ENCODE assay signal across 18 mouse cellular contexts in genomic region chr2:119196316-119197108, GRCm38 (mm10). TPM values are rescaled to one million over a fixed set of nuclear protein-coding genes. Genes with fewer than 3 reads are reported as not detected.
DNase-seq lines count a peak whose midpoint lies in the region; ATAC-seq lines count a peak whose summit lies in the region.
"Had no signal": no experiment of that assay in that cellular context is flagged by ENCODE, and none has a peak within 500 bp of the region (broad histone marks: within the 10 kb centered on the region; RNA-seq: fewer than 3 reads in every experiment).

No protein-coding gene starts in this region.

- DNase-seq in adrenal gland, adult (ENCODE audit: inconsistent age in 2 of 2, low spot score in 1 of 2), result peak; percentile 52 to 65
- DNase-seq in adrenal gland, postnatal 36 days, result no peak
- DNase-seq in lung, adult 18-20 months, result peak; percentile 20 to 38
- no peak for DNase-seq in lung, postnatal 36 days
- DNase-seq in embryonic facial prominence, embryonic 11.5 days (ENCODE audit: low spot score), result peak; percentile 63
- DNase-seq in c-Kit-positive CD71-positive TER-119-positive erythroid progenitor cells, embryonic 14.5 days (ENCODE audit: low spot score), result no peak
- DNase-seq in hindbrain, embryonic 10.5 days (ENCODE audit: low spot score), result no peak
- DNase-seq: cerebellum, adult 18-20 months; gastrocnemius, postnatal 10 days; thymus, postnatal 4 days had no signal

- no peak overlapping the region for H3K4me3 ChIP-seq in embryonic facial prominence, embryonic 11.5 days (ENCODE audit: low read depth, low read length)
- no peak overlapping the region for H3K4me3 ChIP-seq in limb, embryonic 13.5 days
- no peak overlapping the region for H3K4me3 ChIP-seq in hindbrain, embryonic 10.5 days
- H3K4me3 ChIP-seq: midbrain, embryonic 15.5 days; neural tube, embryonic 12.5 days; stomach, embryonic 15.5 days had no signal

- no peaks in the 10 kb centered on the region for H3K27me3 ChIP-seq in embryonic facial prominence, embryonic 11.5 days (ENCODE audit: control insufficient read depth, insufficient read depth, low read length)
- H3K27me3 ChIP-seq in limb, embryonic 13.5 days, result no peaks in the 10 kb centered on the region
- H3K27me3 ChIP-seq in hindbrain, embryonic 10.5 days (ENCODE audit: insufficient read depth, poor library complexity, severe bottlenecking), result no peaks in the 10 kb centered on the region
- H3K27me3 ChIP-seq: midbrain, embryonic 15.5 days; neural tube, embryonic 12.5 days; stomach, embryonic 15.5 days had no signal

- no peak overlapping the region for H3K9ac ChIP-seq in embryonic facial prominence, embryonic 11.5 days (replicated peaks; ENCODE audit: low read length)
- 0 out of 2 replicates have a peak overlapping the region, but pooled peaks have one; percentile 48 for H3K9ac ChIP-seq in limb, embryonic 13.5 days
- H3K9ac ChIP-seq: liver, embryonic 14.5 days; midbrain, embryonic 15.5 days; neural tube, embryonic 12.5 days; stomach, embryonic 15.5 days had no signal

- peak overlapping the region; percentile 7; the same call in 1 of the 2 replicates for H3K27ac ChIP-seq in embryonic facial prominence, embryonic 11.5 days (replicated peaks; ENCODE audit: low read depth, low read length)
- peak overlapping the region; percentile 73 for H3K27ac ChIP-seq in limb, embryonic 13.5 days
- no peak overlapping the region for H3K27ac ChIP-seq in hindbrain, embryonic 10.5 days
- H3K27ac ChIP-seq: liver, embryonic 14.5 days; midbrain, embryonic 15.5 days; neural tube, embryonic 12.5 days; stomach, embryonic 15.5 days had no signal

- no peaks in the 10 kb centered on the region for H3K36me3 ChIP-seq in embryonic facial prominence, embryonic 11.5 days (replicated peaks; ENCODE audit: control insufficient read depth, insufficient read depth, low read depth, low read length)
- H3K36me3 ChIP-seq in limb, embryonic 13.5 days, result no peaks in the 10 kb centered on the region
- H3K36me3 ChIP-seq in hindbrain, embryonic 10.5 days, result no peaks in the 10 kb centered on the region
- H3K36me3 ChIP-seq: midbrain, embryonic 15.5 days; neural tube, embryonic 12.5 days; stomach, embryonic 15.5 days had no signal

- 14% methylated on average over 4 of the region's 4 CpGs for WGBS in embryonic facial prominence, embryonic 11.5 days
- WGBS in limb, embryonic 13.5 days, result 6% methylated on average over 4 of the region's 4 CpGs
- WGBS in hindbrain, embryonic 10.5 days, result 36% methylated on average over 4 of the region's 4 CpGs

- H3K4me2 ChIP-seq in embryonic facial prominence, embryonic 11.5 days (ENCODE audit: low read depth, low read length), result no peak overlapping the region
- H3K4me2 ChIP-seq in limb, embryonic 13.5 days (replicated peaks), result no peak overlapping the region
- H3K4me2 ChIP-seq: heart, embryonic 11.5 days; midbrain, embryonic 15.5 days; neural tube, embryonic 12.5 days; stomach, embryonic 15.5 days had no signal

- H3K9me3 ChIP-seq in embryonic facial prominence, embryonic 11.5 days (replicated peaks; ENCODE audit: control insufficient read depth, low read length), result no peaks in the 10 kb centered on the region
- no peaks in the 10 kb centered on the region for H3K9me3 ChIP-seq in limb, embryonic 13.5 days
- no peaks in the 10 kb centered on the region for H3K9me3 ChIP-seq in hindbrain, embryonic 10.5 days
- H3K9me3 ChIP-seq: midbrain, embryonic 15.5 days; neural tube, embryonic 12.5 days; stomach, embryonic 15.5 days had no signal

- ATAC-seq in embryonic facial prominence, embryonic 11.5 days (replicated peaks; ENCODE audit: insufficient number of reproducible peaks, low FRiP score, low TSS enrichment, low read depth), result peak; percentile 66
- peak; percentile 68; the same call in 1 of the 2 replicates for ATAC-seq in limb, embryonic 13.5 days (ENCODE audit: low FRiP score, low read depth)
- ATAC-seq: forebrain, embryonic 14.5 days; intestine, embryonic 16.5 days; midbrain, embryonic 15.5 days had no signal

- H3K4me1 ChIP-seq in embryonic facial prominence, embryonic 11.5 days (ENCODE audit: control insufficient read depth, insufficient read depth, low read length), result no peaks in the 10 kb centered on the region; the same call in 1 of the 2 replicates
- peaks cover 37% of the 10 kb centered on the region for H3K4me1 ChIP-seq in limb, embryonic 13.5 days
- H3K4me1 ChIP-seq in hindbrain, embryonic 10.5 days (replicated peaks), result peaks cover 14% of the 10 kb centered on the region
- H3K4me1 ChIP-seq: neural tube, embryonic 12.5 days had no signal

RNA-seq across cellular contexts. Expression of gene Zfyve19, which starts 11.9 kb away (rescaled TPM):
- total RNA-seq in adrenal gland, postnatal 36 days (2021), result 10 to 100 TPM; 30.2 to 30.5 TPM
- 44.3 and 46.1 TPM in 2 replicates for polyA plus RNA-seq in embryonic facial prominence, embryonic 11.5 days (2014; fragmentation: Nextera tagmentation; extraction: Ambion mirVana)
- 58.3 and 61.1 TPM in 2 replicates for polyA plus RNA-seq in limb, embryonic 13.5 days (2015; fragmentation: Nextera tagmentation; extraction: Ambion mirVana)
- 52.2 and 57.4 TPM in 2 replicates for polyA plus RNA-seq in hindbrain, embryonic 10.5 days (2016; fragmentation: Nextera tagmentation; extraction: Ambion mirVana)

RNA-seq across cellular contexts. Expression of gene Dnajc17, which starts 12.1 kb away (rescaled TPM):
- total RNA-seq in adrenal gland, postnatal 36 days (2021), result 10 to 100 TPM; 14.4 to 14.6 TPM
- polyA plus RNA-seq in embryonic facial prominence, embryonic 11.5 days (2014; fragmentation: Nextera tagmentation; extraction: Ambion mirVana), result 25.9 and 26.2 TPM in 2 replicates
- polyA plus RNA-seq in limb, embryonic 13.5 days (2015; fragmentation: Nextera tagmentation; extraction: Ambion mirVana), result 23.1 and 25.4 TPM in 2 replicates
- polyA plus RNA-seq in hindbrain, embryonic 10.5 days (2016; fragmentation: Nextera tagmentation; extraction: Ambion mirVana), result 22.9 and 24.9 TPM in 2 replicates

RNA-seq across cellular contexts. Expression of gene Gm14137, which starts 22.2 kb away (rescaled TPM):
- total RNA-seq in adrenal gland, postnatal 36 days (2021), result under 1 TPM; 0.13 TPM
- 0.31 and 0.41 TPM in 2 replicates for polyA plus RNA-seq in embryonic facial prominence, embryonic 11.5 days (2014; fragmentation: Nextera tagmentation; extraction: Ambion mirVana)
- polyA plus RNA-seq in limb, embryonic 13.5 days (2015; fragmentation: Nextera tagmentation; extraction: Ambion mirVana), result 0.47 and 0.75 TPM in 2 replicates
- polyA plus RNA-seq in hindbrain, embryonic 10.5 days (2016; fragmentation: Nextera tagmentation; extraction: Ambion mirVana), result 0.75 and 0.85 TPM in 2 replicates
- polyA plus RNA-seq: heart, embryonic 11.5 days had no signal

RNA-seq across cellular contexts. Expression of gene Gchfr, which starts 28.9 kb away (rescaled TPM):
- 10 to 100 TPM; 16.1 to 23.8 TPM for total RNA-seq in adrenal gland, postnatal 36 days (2021)
- polyA plus RNA-seq in embryonic facial prominence, embryonic 11.5 days (2014; fragmentation: Nextera tagmentation; extraction: Ambion mirVana), result 2.9 and 6.4 TPM in 2 replicates
- 5.8 and 6.5 TPM in 2 replicates for polyA plus RNA-seq in limb, embryonic 13.5 days (2015; fragmentation: Nextera tagmentation; extraction: Ambion mirVana)
- polyA plus RNA-seq in hindbrain, embryonic 10.5 days (2016; fragmentation: Nextera tagmentation; extraction: Ambion mirVana), result 3.3 and 6.1 TPM in 2 replicates

RNA-seq across cellular contexts. Expression of gene Ppp1r14d, which starts 33.2 kb away (rescaled TPM):
- not detected for total RNA-seq in adrenal gland, postnatal 36 days (2021)
- not detected in 2 replicates for polyA plus RNA-seq in embryonic facial prominence, embryonic 11.5 days (2014; fragmentation: Nextera tagmentation; extraction: Ambion mirVana)
- polyA plus RNA-seq in limb, embryonic 13.5 days (2015; fragmentation: Nextera tagmentation; extraction: Ambion mirVana), result not detected in 2 replicates
- not detected in 2 replicates for polyA plus RNA-seq in hindbrain, embryonic 10.5 days (2016; fragmentation: Nextera tagmentation; extraction: Ambion mirVana)
- total RNA-seq: gastrocnemius, postnatal 10 days had no signal
- polyA plus RNA-seq: forebrain, embryonic 14.5 days; heart, embryonic 11.5 days; liver, embryonic 14.5 days; midbrain, embryonic 15.5 days; neural tube, embryonic 12.5 days had no signal

Comparison
In these comparisons a context has a peak if more than half of its experiments do, and no peak if none do; other contexts are left out.
1. DNase-seq: peak in adrenal gland, adult (2 of 2), lung, adult 18-20 months (2 of 2) and embryonic facial prominence, embryonic 11.5 days (single experiment); none in adrenal gland, postnatal 36 days (0 of 2), lung, postnatal 36 days (single experiment), c-Kit-positive CD71-positive TER-119-positive erythroid progenitor cells, embryonic 14.5 days (single experiment) and hindbrain, embryonic 10.5 days (single experiment).